Mouse (Mus musculus) hindbrain, embryonic 16.5 days (tissue): ENCODE measurements around the gene Coro2a. TPM values are rescaled to one million over a fixed set of nuclear protein-coding genes. Genes with fewer than 3 reads are reported as not detected.
A peak's percentile ranks its signal among the peaks of the same experiment; 100 is the strongest.
"Not testable (repeated sequence)": the region's sequence is repeated elsewhere in the genome, so short reads cannot be mapped to it uniquely, and the experiment has no call there.

Experiments
- ATAC-seq: fragments of 200-750 bp; cut with Nextera tagmentation; 2 replicates; pipeline ENCODE4 v1.8.0; 2017; ENCODE audit warnings: moderate TSS enrichment, moderate library complexity
- H3K27ac ChIP-seq: fragments of 300-500 bp; sonication (generic); 2 replicates; pipeline ENCODE4 v1.5.1; 2014; ENCODE audit warnings: low read depth, mild to moderate bottlenecking, control low read depth, low read length, moderate library complexity
- H3K27me3 ChIP-seq: fragments of 300-500 bp; sonication (generic); replicated peaks from 2 replicates; pipeline ENCODE4 v1.6.1; 2014; ENCODE audit warnings: low read length; ENCODE audit not compliant: control insufficient read depth, insufficient read depth
- H3K36me3 ChIP-seq: fragments of 300-500 bp; sonication (generic); 2 replicates; pipeline ENCODE4 v1.6.1; 2014; ENCODE audit warnings: mild to moderate bottlenecking, low read length, moderate library complexity, mixed read lengths; ENCODE audit not compliant: control insufficient read depth, insufficient read depth
- H3K4me1 ChIP-seq: fragments of 300-500 bp; sonication (generic); 2 replicates; pipeline ENCODE4 v1.6.1; 2014; ENCODE audit warnings: low read depth, low read length; ENCODE audit not compliant: control insufficient read depth, insufficient read depth
- H3K4me2 ChIP-seq: fragments of 300-500 bp; sonication (generic); 2 replicates; pipeline ENCODE4 v1.6.1; 2014; ENCODE audit warnings: mild to moderate bottlenecking, low read length, control low read depth, moderate library complexity
- H3K4me3 ChIP-seq: fragments of 300-500 bp; sonication (generic); 2 replicates; pipeline ENCODE4 v1.5.1; 2014; ENCODE audit warnings: mild to moderate bottlenecking, low read length, control low read depth, moderate library complexity
- H3K9ac ChIP-seq: fragments of 300-500 bp; sonication (generic); 2 replicates; pipeline ENCODE4 v1.6.1; 2014; ENCODE audit warnings: low read depth, mild to moderate bottlenecking, control low read depth, low read length, moderate library complexity
- H3K9me3 ChIP-seq: fragments of 300-500 bp; sonication (generic); 2 replicates; pipeline ENCODE4 v1.6.1; 2014; ENCODE audit warnings: mild to moderate bottlenecking, low read length, moderate library complexity; ENCODE audit not compliant: control insufficient read depth
- WGBS: fragments of 180-500 bp; shearing (Covaris S2); extraction: QIAGEN DNeasy Blood & Tissue Kit; methylation state at CpG from one replicate; pipeline ENCODE4 v1.1.7; 2014; 5-methylcytosine and 5-hydroxymethylcytosine counted together
- polyA plus RNA-seq: library from polyadenylated mRNA; unstranded; fragments of >200 nt; fragmentation: Nextera tagmentation; extraction: Ambion mirVana; gene quantifications from 2 replicates; pipeline ENCODE4 v1.2.1, GENCODE M21; 2015

Coro2a gene
- polyA plus RNA-seq, result 7.9 and 10.2 TPM in 2 replicates

GRCm38 (mm10) chr4:46601844-46602423, at the start of gene Coro2a:
TSS of gene Coro2a (minus strand) at chr4:46602202.
- H3K27ac ChIP-seq, result peak within 1 kb of the TSS; percentile 60; the same call in 1 of the 2 replicates
- H3K27me3 ChIP-seq, result peaks cover 7% of the 10 kb centered on the region
- H3K9me3 ChIP-seq, result no peaks in the 10 kb centered on the region
- H3K4me3 ChIP-seq, result peak within 1 kb of the TSS; percentile 75
- peak; percentile 74 for ATAC-seq
- H3K4me1 ChIP-seq, result peaks cover 3% of the 10 kb centered on the region
- H3K36me3 ChIP-seq, result no peaks in the 10 kb centered on the region
- WGBS, result 0% methylated on average over 28 of the region's 66 CpGs
- peak within 1 kb of the TSS; percentile 93 for H3K4me2 ChIP-seq
- peak within 1 kb of the TSS; percentile 87 for H3K9ac ChIP-seq

GRCm38 (mm10) chr4:46650086-46650753, 48.2 kb upstream of the Coro2a start, which contains the start of gene Tbc1d2:
TSS of gene Tbc1d2 (minus strand) at chr4:46650209.
- peaks cover 14% of the 10 kb centered on the region for H3K27me3 ChIP-seq
- peak within 1 kb of the TSS; percentile 71 for H3K27ac ChIP-seq
- H3K4me2 ChIP-seq, result peak within 1 kb of the TSS; percentile 98
- peak within 1 kb of the TSS; percentile 82 for H3K4me3 ChIP-seq
- H3K9ac ChIP-seq, result peak within 1 kb of the TSS; percentile 72
- WGBS, result under 1% methylated on average over 68 of the region's 69 CpGs
- no peaks in the 10 kb centered on the region for H3K9me3 ChIP-seq
- peak; percentile 98 for ATAC-seq
- no peaks in the 10 kb centered on the region for H3K36me3 ChIP-seq
- H3K4me1 ChIP-seq, result peaks cover 7% of the 10 kb centered on the region

GRCm38 (mm10) chr4:46649161-46649560, 47.2 kb upstream of the Coro2a start:
- Histone ChIP-seq H3K4me2 (peak overlapping the region; percentile 98), H3K4me3 (peak overlapping the region; percentile 82), H3K9ac (no peak overlapping the region; the same call in 1 of the 2 replicates), H3K27me3 (peaks cover 14% of the 10 kb centered on the region), H3K4me1 (peaks cover 7% of the 10 kb centered on the region), H3K36me3 (no peaks in the 10 kb centered on the region), H3K27ac (no peak overlapping the region), H3K9me3 (no peaks in the 10 kb centered on the region)
- ATAC-seq, result no peak
- 63% methylated on average over 4 of the region's 4 CpGs for WGBS

GRCm38 (mm10) chr4:46643676-46644112, 41.7 kb upstream of the Coro2a start:
- no peaks in the 10 kb centered on the region for H3K9me3 ChIP-seq
- 82% methylated on average over 8 of the region's 8 CpGs for WGBS
- ATAC-seq, result no peak

GRCm38 (mm10) chr4:46642924-46643675, 41.1 kb upstream of the Coro2a start:
- ATAC-seq, result no peak
- Histone ChIP-seq H3K4me2 (no peak overlapping the region), H3K27ac (peak overlapping the region; percentile 39; the same call in 1 of the 2 replicates), H3K27me3 (peaks cover 3% of the 10 kb centered on the region; the same call in 1 of the 2 replicates), H3K9me3 (no peaks in the 10 kb centered on the region), H3K9ac (no peak overlapping the region; the same call in 1 of the 2 replicates), H3K4me1 (no peaks in the 10 kb centered on the region), H3K4me3 (no peak overlapping the region), H3K36me3 (no peaks in the 10 kb centered on the region)
- WGBS, result 83% methylated on average over 8 of the region's 8 CpGs

More at GRCm38 (mm10) chr4:46643676-46644112, 41.7 kb upstream of the Coro2a start:
- H3K4me1 ChIP-seq, result no peaks in the 10 kb centered on the region
- H3K27me3 ChIP-seq, result peaks cover 5% of the 10 kb centered on the region
- no peak overlapping the region for H3K4me3 ChIP-seq
- H3K27ac ChIP-seq, result no peak overlapping the region
- H3K36me3 ChIP-seq, result no peaks in the 10 kb centered on the region
- no peak overlapping the region for H3K9ac ChIP-seq
- H3K4me2 ChIP-seq, result no peak overlapping the region

GRCm38 (mm10) chr4:46641283-46641682, 39.3 kb upstream of the Coro2a start:
- Histone ChIP-seq H3K4me2 (no peak overlapping the region), H3K4me3 (no peak overlapping the region), H3K36me3 (no peaks in the 10 kb centered on the region), H3K27ac (no peak overlapping the region), H3K9ac (no peak overlapping the region), H3K9me3 (no peaks in the 10 kb centered on the region), H3K27me3 (no peaks in the 10 kb centered on the region), H3K4me1 (no peaks in the 10 kb centered on the region)
- no peak for ATAC-seq
- 55% methylated on average over 4 of the region's 4 CpGs for WGBS

- Histone ChIP-seq H3K9ac (no peak overlapping the region), H3K9me3 (no peaks in the 10 kb centered on the region), H3K27me3 (no peaks in the 10 kb centered on the region), H3K4me3 (no peak overlapping the region), H3K27ac (no peak overlapping the region), H3K36me3 (no peaks in the 10 kb centered on the region), H3K4me1 (no peaks in the 10 kb centered on the region), H3K4me2 (no peak overlapping the region)
- ATAC-seq, result no peak
- 89% methylated on average over 8 of the region's 8 CpGs for WGBS
Measured at GRCm38 (mm10) chr4:46639866-46640265, 37.9 kb upstream of the Coro2a start.

- H3K4me2 ChIP-seq, H3K4me3 ChIP-seq, H3K9ac ChIP-seq, H3K27ac ChIP-seq, H3K27me3 ChIP-seq, H3K9me3 ChIP-seq, H3K4me1 ChIP-seq, ATAC-seq, H3K36me3 ChIP-seq: not testable (repeated sequence)
- WGBS, result 88% methylated on average over 10 of the region's 10 CpGs
Measured at GRCm38 (mm10) chr4:46637250-46637649, 35.2 kb upstream of the Coro2a start.
